Mouse (Mus musculus): ENCODE data around the gene Gm16503. TPM values are rescaled to one million over a fixed set of nuclear protein-coding genes. Genes with fewer than 3 reads are reported as not detected.
"Not testable (repeated sequence)": the region's sequence is repeated elsewhere in the genome, so short reads cannot be mapped to it uniquely, and the experiment has no call there.

The Gm16503 gene
- polyA plus RNA-seq (2015; fragmentation: Nextera tagmentation; extraction: Ambion mirVana), result 0.52 and 1.0 TPM in 2 replicates

GRCm38 (mm10) chr4:147539918-147540317 lies at the start of gene Gm16503:
Gene Gm16503 (plus strand): TSS chr4:147540218.
- not testable (repeated sequence) for H3K27me3 ChIP-seq (replicated peaks; ENCODE audit: control insufficient read depth, insufficient read depth, low read length); H3K4me1 ChIP-seq (ENCODE audit: control insufficient read depth, insufficient read depth, low read depth, low read length); H3K4me2 ChIP-seq (ENCODE audit: low read length); H3K9ac ChIP-seq (ENCODE audit: low read depth, low read length); H3K27ac ChIP-seq (ENCODE audit: low read depth, low read length); ATAC-seq; H3K36me3 ChIP-seq (ENCODE audit: control insufficient read depth, insufficient read depth, low read length); H3K4me3 ChIP-seq (ENCODE audit: low read length)
- 89% methylated on average over 3 of the region's 3 CpGs for WGBS
- peaks cover 32% of the 10 kb centered on the region for H3K9me3 ChIP-seq (ENCODE audit: control insufficient read depth, low read length)

GRCm38 (mm10) chr4:147492117-147492516 lies 47.9 kb upstream of the Gm16503 start, which contains the start of gene Zfp982:
Gene Zfp982 (plus strand): TSS chr4:147492417.
- H3K9me3 ChIP-seq (ENCODE audit: control insufficient read depth, low read length), result peaks cover 34% of the 10 kb centered on the region
- H3K36me3 ChIP-seq (ENCODE audit: control insufficient read depth, insufficient read depth, low read length); H3K4me1 ChIP-seq (ENCODE audit: control insufficient read depth, insufficient read depth, low read depth, low read length); H3K27me3 ChIP-seq (replicated peaks; ENCODE audit: control insufficient read depth, insufficient read depth, low read length); ATAC-seq; H3K27ac ChIP-seq (ENCODE audit: low read depth, low read length); H3K4me3 ChIP-seq (ENCODE audit: low read length); H3K4me2 ChIP-seq (ENCODE audit: low read length); H3K9ac ChIP-seq (ENCODE audit: low read depth, low read length): not testable (repeated sequence)
- 85% methylated on average over 7 of the region's 7 CpGs for WGBS

GRCm38 (mm10) chr4:147498772-147499613 lies 41.0 kb upstream of the Gm16503 start:
- not testable (repeated sequence) for H3K4me1 ChIP-seq (ENCODE audit: control insufficient read depth, insufficient read depth, low read depth, low read length); H3K36me3 ChIP-seq (ENCODE audit: control insufficient read depth, insufficient read depth, low read length); H3K9ac ChIP-seq (ENCODE audit: low read depth, low read length); H3K27me3 ChIP-seq (replicated peaks; ENCODE audit: control insufficient read depth, insufficient read depth, low read length); H3K4me2 ChIP-seq (ENCODE audit: low read length); ATAC-seq; H3K27ac ChIP-seq (ENCODE audit: low read depth, low read length); H3K4me3 ChIP-seq (ENCODE audit: low read length)
- 86% methylated on average over 5 of the region's 5 CpGs for WGBS
- peaks cover 15% of the 10 kb centered on the region for H3K9me3 ChIP-seq (ENCODE audit: control insufficient read depth, low read length)

GRCm38 (mm10) chr4:147509174-147509573 lies 30.8 kb upstream of the Gm16503 start:
- H3K27ac ChIP-seq (ENCODE audit: low read depth, low read length), result no peak overlapping the region
- no peaks in the 10 kb centered on the region for H3K36me3 ChIP-seq (ENCODE audit: control insufficient read depth, insufficient read depth, low read length)
- ATAC-seq, result no peak
- no peak overlapping the region for H3K4me2 ChIP-seq (ENCODE audit: low read length)
- H3K9ac ChIP-seq (ENCODE audit: low read depth, low read length), result no peak overlapping the region
- WGBS, result 87% methylated on average over 2 of the region's 2 CpGs
- no peak overlapping the region for H3K4me3 ChIP-seq (ENCODE audit: low read length)
- no peaks in the 10 kb centered on the region for H3K4me1 ChIP-seq (ENCODE audit: control insufficient read depth, insufficient read depth, low read depth, low read length)
- H3K9me3 ChIP-seq (ENCODE audit: control insufficient read depth, low read length), result peaks cover 26% of the 10 kb centered on the region
- H3K27me3 ChIP-seq (replicated peaks; ENCODE audit: control insufficient read depth, insufficient read depth, low read length), result no peaks in the 10 kb centered on the region

GRCm38 (mm10) chr4:147518981-147519380 lies 21.0 kb upstream of the Gm16503 start:
- Histone ChIP-seq H3K36me3 (ENCODE audit: control insufficient read depth, insufficient read depth, low read length) (no peaks in the 10 kb centered on the region), H3K9ac (ENCODE audit: low read depth, low read length) (no peak overlapping the region), H3K4me3 (ENCODE audit: low read length) (no peak overlapping the region), H3K9me3 (ENCODE audit: control insufficient read depth, low read length) (peaks cover 57% of the 10 kb centered on the region), H3K4me2 (ENCODE audit: low read length) (no peak overlapping the region), H3K27ac (ENCODE audit: low read depth, low read length) (no peak overlapping the region), H3K27me3 (replicated peaks; ENCODE audit: control insufficient read depth, insufficient read depth, low read length) (no peaks in the 10 kb centered on the region), H3K4me1 (ENCODE audit: control insufficient read depth, insufficient read depth, low read depth, low read length) (no peaks in the 10 kb centered on the region)
- WGBS, result 73% methylated on average over 2 of the region's 2 CpGs
- no peak for ATAC-seq

- no peaks in the 10 kb centered on the region for H3K27me3 ChIP-seq (replicated peaks; ENCODE audit: control insufficient read depth, insufficient read depth, low read length)
- no peaks in the 10 kb centered on the region for H3K36me3 ChIP-seq (ENCODE audit: control insufficient read depth, insufficient read depth, low read length)
- ATAC-seq, result no peak
- H3K9me3 ChIP-seq (ENCODE audit: control insufficient read depth, low read length), result peaks cover 61% of the 10 kb centered on the region
- no peak overlapping the region for H3K4me3 ChIP-seq (ENCODE audit: low read length)
- H3K4me2 ChIP-seq (ENCODE audit: low read length), result no peak overlapping the region
- no peak overlapping the region for H3K9ac ChIP-seq (ENCODE audit: low read depth, low read length)
- no peak overlapping the region for H3K27ac ChIP-seq (ENCODE audit: low read depth, low read length)
- H3K4me1 ChIP-seq (ENCODE audit: control insufficient read depth, insufficient read depth, low read depth, low read length), result no peaks in the 10 kb centered on the region
Observed at GRCm38 (mm10) chr4:147520100-147520499, 19.9 kb upstream of the Gm16503 start.

GRCm38 (mm10) chr4:147525125-147525524 lies 14.9 kb upstream of the Gm16503 start:
- 90% methylated on average over 1 of the region's 1 CpGs for WGBS
- no peak for ATAC-seq
- Histone ChIP-seq H3K4me3 (ENCODE audit: low read length) (no peak overlapping the region), H3K4me2 (ENCODE audit: low read length) (no peak overlapping the region), H3K4me1 (ENCODE audit: control insufficient read depth, insufficient read depth, low read depth, low read length) (no peaks in the 10 kb centered on the region), H3K27ac (ENCODE audit: low read depth, low read length) (no peak overlapping the region), H3K27me3 (replicated peaks; ENCODE audit: control insufficient read depth, insufficient read depth, low read length) (no peaks in the 10 kb centered on the region), H3K9ac (ENCODE audit: low read depth, low read length) (no peak overlapping the region), H3K36me3 (ENCODE audit: control insufficient read depth, insufficient read depth, low read length) (0 out of 2 replicates have a peak, but pooled peaks cover 3% of the 10 kb centered on the region), H3K9me3 (ENCODE audit: control insufficient read depth, low read length) (peaks cover 63% of the 10 kb centered on the region)

- Histone ChIP-seq H3K9me3 (ENCODE audit: control insufficient read depth, low read length) (peaks cover 34% of the 10 kb centered on the region), H3K9ac (ENCODE audit: low read depth, low read length) (no peak overlapping the region), H3K27me3 (replicated peaks; ENCODE audit: control insufficient read depth, insufficient read depth, low read length) (no peaks in the 10 kb centered on the region), H3K4me1 (ENCODE audit: control insufficient read depth, insufficient read depth, low read depth, low read length) (no peaks in the 10 kb centered on the region), H3K4me3 (ENCODE audit: low read length) (no peak overlapping the region), H3K4me2 (ENCODE audit: low read length) (no peak overlapping the region), H3K27ac (ENCODE audit: low read depth, low read length) (no peak overlapping the region), H3K36me3 (ENCODE audit: control insufficient read depth, insufficient read depth, low read length) (0 out of 2 replicates have a peak, but pooled peaks cover 3% of the 10 kb centered on the region)
- 88% methylated on average over 1 of the region's 1 CpGs for WGBS
- no peak for ATAC-seq
Observed at GRCm38 (mm10) chr4:147530366-147530765, 9.7 kb upstream of the Gm16503 start.

- H3K4me3 ChIP-seq (ENCODE audit: low read length); H3K27me3 ChIP-seq (replicated peaks; ENCODE audit: control insufficient read depth, insufficient read depth, low read length); H3K4me1 ChIP-seq (ENCODE audit: control insufficient read depth, insufficient read depth, low read depth, low read length); H3K27ac ChIP-seq (ENCODE audit: low read depth, low read length); H3K9ac ChIP-seq (ENCODE audit: low read depth, low read length); ATAC-seq; H3K4me2 ChIP-seq (ENCODE audit: low read length); H3K36me3 ChIP-seq (ENCODE audit: control insufficient read depth, insufficient read depth, low read length): not testable (repeated sequence)
- H3K9me3 ChIP-seq (ENCODE audit: control insufficient read depth, low read length), result peaks cover 29% of the 10 kb centered on the region
Observed at GRCm38 (mm10) chr4:147535916-147536315, 4.1 kb upstream of the Gm16503 start.
